Mouse (Mus musculus): ENCODE data around the gene Tex48. TPM values are rescaled to one million over a fixed set of nuclear protein-coding genes. Genes with fewer than 3 reads are reported as not detected.

Gene Tex48
- total and polyA plus RNA-seq, 3 experiments: not detected

- TF ChIP-seq EP300 (IDR thresholded peaks at IDR 0.05; ENCODE audit: low read depth in 1 of 2, low read length in 2 of 2): no peak
- no peak for TF ChIP-seq ZKSCAN1 (IDR thresholded peaks at IDR 0.05; ENCODE audit: low read depth, low read length)
Observed at GRCm38 (mm10) chr4:63579649-63580048, 42.6 kb downstream of the Tex48 start (continued).

GRCm38 (mm10) chr4:63572621-63573020 is 49.6 kb downstream of the Tex48 start:
- no peaks in the 10 kb centered on the region for H3K79me2 ChIP-seq (ENCODE audit: control insufficient read depth, insufficient read depth, low read length, poor library complexity)
- no peak overlapping the region for H3K4me3 ChIP-seq (ENCODE audit: control insufficient read depth in 1 of 2, insufficient read depth in 1 of 2, low read depth in 2 of 2, low read length in 2 of 2)
- no peak overlapping the region for H3K9ac ChIP-seq (ENCODE audit: control insufficient read depth, low read depth, low read length, poor library complexity, severe bottlenecking)
- TF ChIP-seq MXI1 (IDR thresholded peaks at IDR 0.05; ENCODE audit: low read depth, low read length) (no peak), TAL1 (IDR thresholded peaks at IDR 0.05; ENCODE audit: low read length) (no peak), MAZ (IDR thresholded peaks at IDR 0.05; ENCODE audit: low read depth, low read length) (no peak), POLR2AphosphoS2 (IDR thresholded peaks at IDR 0.05; ENCODE audit: low read length) (no peak), EP300 (IDR thresholded peaks at IDR 0.05; ENCODE audit: low read depth in 1 of 2, low read length in 2 of 2) (no peak), POLR2A (IDR thresholded peaks at IDR 0.05; ENCODE audit: control insufficient read depth in 1 of 2, insufficient read depth in 1 of 2, low read depth in 1 of 2, low read length in 2 of 2, poor library complexity in 1 of 2) (no peak), ZC3H11A (IDR thresholded peaks at IDR 0.05; ENCODE audit: low read depth, low read length) (no peak), ZNF384 (IDR thresholded peaks at IDR 0.05; ENCODE audit: low read depth, low read length) (no peak), UBTF (IDR thresholded peaks at IDR 0.05; ENCODE audit: borderline replicate concordance, insufficient read depth, low read depth, low read length) (no peak), ZMIZ1 (IDR thresholded peaks at IDR 0.05; ENCODE audit: low read depth, low read length) (no peak), NRF1 (IDR thresholded peaks at IDR 0.05; ENCODE audit: insufficient read depth, low read depth, low read length, poor library complexity, severe bottlenecking) (no peak), MAX (IDR thresholded peaks at IDR 0.05; ENCODE audit: low read length) (no peak)
- no peaks in the 10 kb centered on the region for H3K36me3 ChIP-seq (ENCODE audit: control insufficient read depth in 1 of 2, insufficient read depth in 2 of 2, low read length in 2 of 2)
- H3K27me3 ChIP-seq (ENCODE audit: control insufficient read depth in 1 of 2, insufficient read depth in 2 of 2, low read length in 2 of 2): no peaks in the 10 kb centered on the region
- H3K4me1 ChIP-seq (ENCODE audit: control insufficient read depth in 1 of 2, insufficient read depth in 2 of 2, low read length in 2 of 2): no peaks in the 10 kb centered on the region
- no peak overlapping the region for H3K27ac ChIP-seq (ENCODE audit: control insufficient read depth, low read depth, low read length)
- no peaks in the 10 kb centered on the region for H3K9me3 ChIP-seq (replicated peaks; ENCODE audit: insufficient read depth, low read length)
- no peak for DNase-seq (ENCODE audit: low read depth, low spot score)

GRCm38 (mm10) chr4:63570208-63570781 is 51.9 kb downstream of the Tex48 start:
- H3K79me2 ChIP-seq (ENCODE audit: control insufficient read depth, insufficient read depth, low read length, poor library complexity): no peaks in the 10 kb centered on the region
- no peaks in the 10 kb centered on the region for H3K36me3 ChIP-seq (ENCODE audit: control insufficient read depth in 1 of 2, insufficient read depth in 2 of 2, low read length in 2 of 2)
- H3K27me3 ChIP-seq (ENCODE audit: control insufficient read depth in 1 of 2, insufficient read depth in 2 of 2, low read length in 2 of 2): no peaks in the 10 kb centered on the region
- no peaks in the 10 kb centered on the region for H3K9me3 ChIP-seq (replicated peaks; ENCODE audit: insufficient read depth, low read length)
- no peak overlapping the region for H3K9ac ChIP-seq (ENCODE audit: control insufficient read depth, low read depth, low read length, poor library complexity, severe bottlenecking)
- DNase-seq (ENCODE audit: low read depth, low spot score): no peak
- no peaks in the 10 kb centered on the region for H3K4me1 ChIP-seq (ENCODE audit: control insufficient read depth in 1 of 2, insufficient read depth in 2 of 2, low read length in 2 of 2)
- H3K4me3 ChIP-seq (ENCODE audit: control insufficient read depth in 1 of 2, insufficient read depth in 1 of 2, low read depth in 2 of 2, low read length in 2 of 2): no peak overlapping the region
- TF ChIP-seq USF2 (IDR thresholded peaks at IDR 0.05; ENCODE audit: borderline replicate concordance in 1 of 2, insufficient read depth in 1 of 2, low read depth in 1 of 2, low read length in 2 of 2) (no peak), CTCF (IDR thresholded peaks at IDR 0.05 in 2 of 3, conservative IDR thresholded peaks at IDR 0.05 in 1 of 3; ENCODE audit: control insufficient read depth in 1 of 3, insufficient read depth in 1 of 3, low read depth in 2 of 3, low read length in 3 of 3, poor library complexity in 1 of 3, severe bottlenecking in 1 of 3) (no peak), CHD1 (IDR thresholded peaks at IDR 0.05; ENCODE audit: low read depth, low read length) (no peak), MYC (IDR thresholded peaks at IDR 0.05; ENCODE audit: low read depth, low read length) (no peak), RAD21 (IDR thresholded peaks at IDR 0.05; ENCODE audit: low read depth, low read length) (no peak), MEF2A (IDR thresholded peaks at IDR 0.05; ENCODE audit: extremely low read depth, insufficient replicate concordance, low read depth, low read length, poor library complexity, severe bottlenecking) (no peak), NELFE (IDR thresholded peaks at IDR 0.05; ENCODE audit: low read depth, low read length) (no peak), POLR2AphosphoS5 (IDR thresholded peaks at IDR 0.05; ENCODE audit: borderline replicate concordance, low read depth, low read length) (no peak), POLR2AphosphoS2 (IDR thresholded peaks at IDR 0.05; ENCODE audit: low read length) (no peak), KAT2A (conservative IDR thresholded peaks at IDR 0.05; ENCODE audit: low read depth, low read length) (no peak), UBTF (IDR thresholded peaks at IDR 0.05; ENCODE audit: borderline replicate concordance, insufficient read depth, low read depth, low read length) (no peak), MAZ (IDR thresholded peaks at IDR 0.05; ENCODE audit: low read depth, low read length) (no peak), TCF12 (IDR thresholded peaks at IDR 0.05; ENCODE audit: low read depth, low read length) (no peak), HCFC1 (IDR thresholded peaks at IDR 0.05; ENCODE audit: low read depth, low read length) (no peak), MYB (IDR thresholded peaks at IDR 0.05; ENCODE audit: low read depth, low read length) (no peak), TAL1 (IDR thresholded peaks at IDR 0.05; ENCODE audit: low read length) (no peak)
- H3K27ac ChIP-seq (ENCODE audit: control insufficient read depth, low read depth, low read length): no peak overlapping the region

Data from MEL (cell line).